Mouse (Mus musculus) lung, embryonic 14.5 days (tissue): ENCODE results near the gene Madcam1. TPM values are rescaled to one million over a fixed set of nuclear protein-coding genes. Genes with fewer than 3 reads are reported as not detected.
A peak's percentile ranks its signal among the peaks of the same experiment; 100 is the strongest.
"Not testable (repeated sequence)": the region's sequence is repeated elsewhere in the genome, so short reads cannot be mapped to it uniquely, and the experiment has no call there.

Source experiments
- ATAC-seq: fragments of 200-750 bp; cut with Nextera tagmentation; 2 replicates; pipeline ENCODE4 v1.8.0; 2017; ENCODE audit warnings: mild to moderate bottlenecking, moderate TSS enrichment, moderate library complexity; ENCODE audit not compliant: insufficient read depth
- DNase-seq: peaks from one replicate; pipeline ENCODE4 v3.0.0-alpha.2; 2015
- H3K27ac ChIP-seq: fragments of 300-500 bp; sonication (generic); 2 replicates; pipeline ENCODE4 v1.5.1; 2014; ENCODE audit warnings: low read depth, mild to moderate bottlenecking, moderate library complexity
- H3K27me3 ChIP-seq: fragments of 300-500 bp; sonication (generic); 2 replicates; pipeline ENCODE4 v1.6.1; 2014; ENCODE audit warnings: low read length, control low read depth; ENCODE audit not compliant: insufficient read depth
- H3K36me3 ChIP-seq: fragments of 300-500 bp; sonication (generic); 2 replicates; pipeline ENCODE4 v1.6.1; 2014; ENCODE audit warnings: control low read depth; ENCODE audit not compliant: insufficient read depth
- H3K4me1 ChIP-seq: fragments of 300-500 bp; sonication (generic); 2 replicates; pipeline ENCODE4 v1.6.1; 2014; ENCODE audit warnings: antibody characterized with exemption, control low read depth; ENCODE audit not compliant: insufficient read depth
- H3K4me2 ChIP-seq: fragments of 300-500 bp; sonication (generic); 2 replicates; pipeline ENCODE4 v1.6.1; 2014; ENCODE audit warnings: mild to moderate bottlenecking
- H3K4me3 ChIP-seq: fragments of 300-500 bp; sonication (generic); 2 replicates; pipeline ENCODE4 v1.5.1; 2014; ENCODE audit warnings: low read depth, low read length
- H3K9ac ChIP-seq: fragments of 300-500 bp; sonication (generic); 2 replicates; pipeline ENCODE4 v1.6.1; 2014
- H3K9me3 ChIP-seq: fragments of 300-500 bp; sonication (generic); 2 replicates; pipeline ENCODE4 v1.6.1; 2016; ENCODE audit warnings: low read depth, low read length, control low read depth
- CTCF ChIP-seq: IDR thresholded peaks from 2 replicates; pipeline ENCODE4 v1.5.1; 2016; ENCODE audit warnings: antibody characterized with exemption, low read depth
- WGBS: fragments of 180-500 bp; shearing (Covaris S2); extraction: QIAGEN DNeasy Blood & Tissue Kit; methylation state at CpG from one replicate; pipeline ENCODE4 v1.1.7; 2014; 5-methylcytosine and 5-hydroxymethylcytosine counted together
- polyA plus RNA-seq: library from polyadenylated mRNA; unstranded; fragments of >200 nt; fragmentation: Nextera tagmentation; extraction: Ambion mirVana; gene quantifications from 2 replicates; pipeline ENCODE4 v1.2.1, GENCODE M21; 2014

Madcam1 gene
- polyA plus RNA-seq, 1 experiment from 2014 or later, result 1.2 TPM

DNA sequence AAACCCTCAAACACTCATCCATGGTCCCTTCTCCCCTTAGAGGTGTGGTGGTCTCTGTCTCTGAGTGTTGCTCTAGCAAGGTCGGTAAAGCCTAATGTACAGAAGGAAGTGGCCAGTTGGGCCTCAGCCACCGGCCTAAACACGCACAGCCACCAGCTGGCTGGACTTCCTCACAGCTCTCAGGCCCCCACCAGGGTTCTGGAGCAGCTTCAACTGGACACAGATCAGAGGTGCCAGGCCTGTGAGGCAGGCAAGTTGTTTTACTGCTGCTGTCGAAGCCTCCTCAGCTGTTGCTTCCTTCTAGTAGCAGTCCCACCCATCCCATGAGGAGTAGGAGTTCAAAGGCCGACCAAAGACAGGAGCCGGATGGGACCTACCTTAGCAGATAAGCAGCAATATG is 33.6 kb downstream of the Madcam1 start:
- H3K4me2 ChIP-seq, result no peak overlapping the region
- H3K4me1 ChIP-seq, result peaks cover 18% of the 10 kb centered on the region
- no peak overlapping the region for H3K27ac ChIP-seq
- no peaks in the 10 kb centered on the region for H3K36me3 ChIP-seq
- TF ChIP-seq CTCF, result no peak
- no peaks in the 10 kb centered on the region for H3K27me3 ChIP-seq
- H3K4me3 ChIP-seq, result no peak overlapping the region
- no peak overlapping the region for H3K9ac ChIP-seq
- WGBS, result 55% methylated on average over 6 of the region's 6 CpGs
- ATAC-seq, result 0 out of 2 replicates have a peak, but pooled peaks have one; percentile 9
- peak; percentile 61 for DNase-seq
- H3K9me3 ChIP-seq, result no peaks in the 10 kb centered on the region

GRCm38 (mm10) chr10:79698459-79698858 is 34.1 kb downstream of the Madcam1 start:
- H3K9me3 ChIP-seq, result no peaks in the 10 kb centered on the region
- H3K27me3 ChIP-seq, result no peaks in the 10 kb centered on the region
- no peak overlapping the region for H3K4me3 ChIP-seq
- H3K9ac ChIP-seq, result no peak overlapping the region
- no peak for TF ChIP-seq CTCF
- 93% methylated on average over 6 of the region's 6 CpGs for WGBS
- no peak overlapping the region for H3K27ac ChIP-seq
- DNase-seq (no peak), ATAC-seq (no peak)
- H3K4me1 ChIP-seq, result peaks cover 18% of the 10 kb centered on the region
- H3K36me3 ChIP-seq, result no peaks in the 10 kb centered on the region
- H3K4me2 ChIP-seq, result no peak overlapping the region

DNA sequence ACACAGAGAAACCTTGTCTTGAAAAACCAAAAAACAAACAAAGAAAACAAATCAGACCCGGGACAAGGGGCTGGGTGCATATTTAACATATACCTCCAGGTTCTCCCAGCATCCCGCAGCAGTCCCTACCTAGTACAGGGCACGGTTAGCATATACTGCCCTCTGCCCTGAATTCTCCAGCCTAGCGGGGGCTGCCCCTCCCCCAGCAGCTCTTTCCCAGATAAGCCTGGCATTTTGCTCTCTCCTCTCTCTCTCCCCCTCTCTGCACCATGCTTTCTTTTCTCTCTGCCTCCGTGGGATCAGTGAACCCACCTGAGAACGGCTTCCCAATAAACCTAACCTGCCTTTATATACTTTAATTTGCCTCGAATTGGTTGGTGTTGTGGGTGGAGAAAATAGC is 36.3 kb downstream of the Madcam1 start:
- H3K4me3 ChIP-seq, result no peak overlapping the region
- WGBS, result 25% methylated on average over 7 of the region's 7 CpGs
- ATAC-seq (no peak), DNase-seq (no peak)
- H3K27ac ChIP-seq, result peak overlapping the region; percentile 87
- H3K4me2 ChIP-seq, result no peak overlapping the region
- TF ChIP-seq CTCF, result no peak
- H3K4me1 ChIP-seq, result peaks cover 21% of the 10 kb centered on the region
- no peak overlapping the region for H3K9ac ChIP-seq
- no peaks in the 10 kb centered on the region for H3K9me3 ChIP-seq
- no peaks in the 10 kb centered on the region for H3K27me3 ChIP-seq
- no peaks in the 10 kb centered on the region; the same call in 1 of the 2 replicates for H3K36me3 ChIP-seq

DNA sequence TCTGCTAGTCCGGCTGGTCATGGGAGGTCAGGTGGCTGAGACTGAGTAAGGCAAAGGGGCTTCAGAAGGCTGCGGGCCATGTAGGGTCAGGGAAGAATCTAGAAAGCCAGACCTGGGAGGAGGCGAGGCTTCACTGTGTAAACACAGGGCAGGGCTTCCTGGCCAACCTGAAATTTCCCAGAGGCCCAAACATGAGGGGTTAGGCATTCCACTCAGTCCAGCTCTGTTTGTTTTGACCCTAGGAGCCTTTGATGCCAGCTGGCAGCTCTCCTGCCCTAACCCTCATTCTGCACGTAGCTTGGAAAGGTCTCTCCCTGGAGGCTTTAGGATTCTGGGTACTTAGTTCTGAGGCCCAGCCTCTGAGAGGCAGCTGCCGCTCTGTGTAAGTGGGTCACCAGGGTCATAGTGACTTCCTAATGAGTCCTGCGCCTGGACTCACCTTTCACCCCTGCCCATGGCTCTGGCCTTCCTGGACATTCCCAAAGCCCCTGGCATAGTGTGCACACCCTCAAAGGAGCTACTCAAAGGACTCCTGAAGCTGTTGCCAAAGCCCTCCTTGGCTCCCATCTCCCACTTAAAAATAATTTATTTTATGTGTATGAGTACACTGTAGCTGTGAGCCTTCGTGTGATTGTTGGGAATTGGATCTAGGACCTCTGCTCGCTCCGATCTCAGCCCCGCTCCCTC is 37.2 kb downstream of the Madcam1 start:
- no peaks in the 10 kb centered on the region for H3K27me3 ChIP-seq
- WGBS, result 28% methylated on average over 10 of the region's 10 CpGs
- no peaks in the 10 kb centered on the region for H3K9me3 ChIP-seq
- peaks cover 8% of the 10 kb centered on the region for H3K36me3 ChIP-seq
- peak overlapping the region; percentile 87 for H3K27ac ChIP-seq
- no peak for TF ChIP-seq CTCF
- no peak for ATAC-seq
- H3K9ac ChIP-seq, result 0 out of 2 replicates have a peak overlapping the region, but pooled peaks have one; percentile 1
- peaks cover 13% of the 10 kb centered on the region for H3K4me1 ChIP-seq
- peak; percentile 51 for DNase-seq
- 0 out of 2 replicates have a peak overlapping the region, but pooled peaks have one; percentile 8 for H3K4me2 ChIP-seq
- H3K4me3 ChIP-seq, result no peak overlapping the region

DNA sequence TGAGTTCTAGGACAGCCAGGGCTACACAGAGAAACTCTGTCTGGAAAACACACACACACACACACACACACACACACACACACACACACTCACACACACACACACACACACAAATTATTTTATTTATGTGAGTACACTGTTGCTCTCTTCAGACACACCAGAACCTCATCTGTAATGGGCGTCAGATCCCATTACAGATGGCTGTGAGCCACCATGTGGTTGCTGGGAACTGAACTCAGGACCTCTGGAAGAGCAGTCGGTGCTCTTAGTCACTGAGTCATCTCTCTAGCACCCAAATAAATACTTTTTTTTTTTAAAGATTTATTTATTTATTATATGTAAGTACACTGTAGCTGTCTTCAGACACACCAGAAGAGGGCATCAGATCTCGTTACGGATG is 38.6 kb downstream of the Madcam1 start:
- WGBS, result 76% methylated on average over 3 of the region's 4 CpGs
- not testable (repeated sequence) for ATAC-seq, H3K4me2 ChIP-seq, H3K27ac ChIP-seq, H3K9ac ChIP-seq, H3K9me3 ChIP-seq, H3K27me3 ChIP-seq, DNase-seq, H3K4me1 ChIP-seq, H3K4me3 ChIP-seq
- H3K36me3 ChIP-seq, result peaks cover 21% of the 10 kb centered on the region

- no peaks in the 10 kb centered on the region for H3K27me3 ChIP-seq
- H3K9ac ChIP-seq, result peak overlapping the region; percentile 42; the same call in 1 of the 2 replicates
- no peak for ATAC-seq
Observed at GRCm38 (mm10) chr10:79703541-79703940, 39.2 kb downstream of the Madcam1 start.

GRCm38 (mm10) chr10:79704065-79704969 is 40.0 kb downstream of the Madcam1 start, which contains the start of gene Bsg:
TSS of gene Bsg (plus strand) at chr10:79704491.
- Histone ChIP-seq H3K9ac (peak within 1 kb of the TSS; percentile 94), H3K4me1 (peaks cover 9% of the 10 kb centered on the region), H3K36me3 (peaks cover 32% of the 10 kb centered on the region), H3K9me3 (no peaks in the 10 kb centered on the region), H3K27ac (peak within 1 kb of the TSS; percentile 88), H3K4me2 (peak within 1 kb of the TSS; percentile 77), H3K4me3 (peak within 1 kb of the TSS; percentile 81), H3K27me3 (no peaks in the 10 kb centered on the region)
- DNase-seq (peak; percentile 100), ATAC-seq (peak; percentile 95)
- TF ChIP-seq CTCF, result peak; percentile 74
- under 1% methylated on average over 65 of the region's 65 CpGs for WGBS

More at GRCm38 (mm10) chr10:79703541-79703940, 39.2 kb downstream of the Madcam1 start:
- Histone ChIP-seq H3K27ac (no peak overlapping the region), H3K4me1 (peaks cover 9% of the 10 kb centered on the region), H3K4me3 (peak overlapping the region; percentile 81), H3K4me2 (peak overlapping the region; percentile 61), H3K9me3 (no peaks in the 10 kb centered on the region), H3K36me3 (peaks cover 24% of the 10 kb centered on the region)
- no peak for DNase-seq
- 73% methylated on average over 10 of the region's 10 CpGs for WGBS
- TF ChIP-seq CTCF, result no peak
